Mouse (Mus musculus) brown adipose tissue, adult 24 weeks (tissue): Measurements from ENCODE around the gene Pidd1. TPM values are rescaled to one million over a fixed set of nuclear protein-coding genes. Genes with fewer than 3 reads are reported as not detected.
"Not testable (repeated sequence)": the region's sequence is repeated elsewhere in the genome, so short reads cannot be mapped to it uniquely, and the experiment has no call there.

Experiments used
- H3K27ac ChIP-seq: fragments of 200-500 bp; replicated peaks from 2 replicates; pipeline ENCODE4 v1.5.1; 2012; ENCODE audit warnings: low read depth, mild to moderate bottlenecking, low read length
- H3K4me1 ChIP-seq: fragments of 200-500 bp; 2 replicates; pipeline ENCODE4 v1.6.1; 2012; ENCODE audit warnings: low read length, mixed read lengths; ENCODE audit not compliant: control insufficient read depth, insufficient read depth, insufficient read length
- H3K4me3 ChIP-seq: fragments of 200-500 bp; 2 replicates; pipeline ENCODE4 v1.5.1; 2012; ENCODE audit warnings: low read depth, mild to moderate bottlenecking, low read length, moderate library complexity; ENCODE audit not compliant: insufficient read depth
- polyA plus RNA-seq: library from polyadenylated mRNA; stranded (reverse); fragments of >200 nt; gene quantifications from 2 replicates; pipeline ENCODE4 v1.2.4, GENCODE M21; 2012; ENCODE audit not compliant: missing spikeins, insufficient read depth, insufficient read length

The Pidd1 gene
- polyA plus RNA-seq, 1 experiment, result 0.75 TPM

DNA sequence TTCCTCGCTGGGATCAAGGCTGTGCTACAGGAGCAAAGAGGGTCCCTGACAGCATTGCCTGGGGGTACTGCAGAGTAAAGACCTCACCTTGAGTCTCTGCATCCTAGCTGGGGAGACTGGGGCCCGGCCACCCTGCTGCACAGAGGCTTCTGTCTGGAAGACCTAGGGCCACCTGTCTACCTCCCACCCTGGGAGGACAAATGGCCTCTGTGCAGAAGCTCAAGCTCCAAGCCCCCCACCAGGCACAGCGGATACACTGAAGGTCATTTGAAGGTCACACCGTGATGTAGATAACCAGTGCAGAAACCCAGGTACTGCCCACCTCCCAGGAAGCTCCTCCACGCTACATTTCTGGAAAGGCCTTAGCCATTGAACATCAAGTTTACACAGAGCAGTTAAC lies 15.1 kb downstream of the Pidd1 start:
- Histone ChIP-seq H3K4me3 (no peak overlapping the region), H3K27ac (no peak overlapping the region), H3K4me1 (peaks cover 8% of the 10 kb centered on the region; the same call in 1 of the 2 replicates)

DNA sequence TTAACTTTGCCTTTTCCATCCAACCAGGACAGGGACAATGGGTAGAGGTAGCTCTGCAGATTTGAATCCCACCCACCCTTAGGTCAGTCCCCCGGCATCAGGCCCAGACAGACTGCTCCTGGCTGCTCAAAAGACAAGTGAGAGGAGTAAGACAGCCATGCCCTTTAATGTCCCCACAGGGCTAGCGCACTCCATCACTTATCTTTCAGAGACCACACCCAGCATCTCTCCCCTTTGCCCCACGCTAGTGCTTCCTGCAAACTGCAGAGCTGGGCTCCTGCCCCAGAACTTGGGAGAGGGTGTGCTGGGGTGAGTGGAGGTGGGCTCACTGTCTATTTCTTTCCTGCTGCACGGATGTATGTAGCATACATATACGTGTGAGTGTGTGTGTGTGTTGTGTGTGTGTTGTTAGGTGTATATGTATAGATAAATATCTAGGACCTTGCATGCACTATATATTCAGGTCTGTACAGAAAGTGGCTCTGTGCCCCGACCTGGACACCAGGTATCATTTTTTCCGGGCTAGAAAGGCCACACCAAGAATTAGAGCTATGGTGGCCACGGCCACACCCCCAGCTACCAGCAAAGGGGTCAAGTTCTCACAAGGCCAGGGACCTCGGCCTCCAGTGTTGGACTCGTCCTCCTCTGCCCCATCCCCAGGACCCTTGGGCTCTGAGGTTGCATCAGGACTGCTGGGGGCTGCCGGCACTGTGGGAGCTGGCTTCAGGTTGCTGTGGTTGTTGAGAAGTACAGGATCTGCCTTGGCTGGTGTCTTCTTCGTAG lies 16.7 kb downstream of the Pidd1 start:
- H3K4me3 ChIP-seq, result no peak overlapping the region

DNA sequence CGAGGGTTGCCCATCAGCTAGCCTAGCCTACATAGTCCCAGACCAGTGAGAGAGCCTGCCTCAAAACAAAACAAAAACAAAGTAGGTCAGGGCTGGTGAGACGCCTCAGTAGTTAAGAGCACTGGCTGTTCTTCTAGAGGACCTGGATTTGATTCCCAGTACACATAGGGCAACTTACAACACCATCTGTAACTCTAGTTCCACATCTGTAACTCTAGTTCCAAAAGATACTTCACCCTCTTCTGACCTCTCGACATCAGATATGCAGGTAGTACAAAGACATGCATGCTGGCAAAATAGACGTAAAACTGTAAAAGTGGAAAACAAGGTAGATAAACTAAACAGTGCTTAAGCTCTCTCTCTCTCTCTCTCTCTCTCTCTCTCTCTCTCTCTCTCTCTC lies 20.0 kb downstream of the Pidd1 start:
- Histone ChIP-seq H3K4me3 (no peak overlapping the region), H3K4me1 (0 out of 2 replicates have a peak, but pooled peaks cover 1% of the 10 kb centered on the region), H3K27ac (no peak overlapping the region)

More for the DNA sequence above, 16.7 kb downstream of the Pidd1 start:
- Histone ChIP-seq H3K27ac (no peak overlapping the region), H3K4me1 (peaks cover 8% of the 10 kb centered on the region; the same call in 1 of the 2 replicates)

DNA sequence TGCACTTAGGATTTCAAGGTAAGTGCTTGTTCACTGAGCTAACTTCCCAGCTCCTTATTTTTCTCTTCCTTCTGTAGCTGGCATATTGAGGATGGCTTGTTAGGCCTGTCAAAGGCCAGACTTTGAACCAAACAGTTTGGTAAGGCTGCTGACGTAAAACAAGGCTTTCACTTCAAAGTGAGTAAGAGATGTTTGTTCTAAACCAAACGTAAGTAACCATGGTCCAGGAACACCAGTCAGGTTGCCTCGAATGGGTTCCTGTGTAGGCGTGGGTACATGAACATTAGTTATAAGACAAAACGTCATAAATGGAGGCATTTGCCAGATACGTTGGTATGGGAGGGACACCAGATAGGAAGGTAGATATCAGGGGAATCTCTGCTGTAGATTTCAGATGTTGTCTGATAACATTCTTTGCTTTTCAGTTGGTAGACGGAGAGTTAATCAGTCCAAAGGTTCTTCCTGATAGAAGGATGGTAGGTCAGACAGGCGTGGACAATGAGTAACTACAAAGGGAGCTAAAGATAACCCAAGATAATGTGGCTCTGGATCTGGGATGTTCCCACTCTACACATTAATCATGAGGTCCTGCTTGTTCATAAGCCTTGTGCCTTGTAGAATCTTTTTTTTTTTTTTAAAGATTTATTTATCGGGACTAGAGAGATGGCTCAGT lies 23.7 kb downstream of the Pidd1 start:
- no peak overlapping the region for H3K4me3 ChIP-seq
- no peaks in the 10 kb centered on the region for H3K4me1 ChIP-seq
- H3K27ac ChIP-seq, result no peak overlapping the region

DNA sequence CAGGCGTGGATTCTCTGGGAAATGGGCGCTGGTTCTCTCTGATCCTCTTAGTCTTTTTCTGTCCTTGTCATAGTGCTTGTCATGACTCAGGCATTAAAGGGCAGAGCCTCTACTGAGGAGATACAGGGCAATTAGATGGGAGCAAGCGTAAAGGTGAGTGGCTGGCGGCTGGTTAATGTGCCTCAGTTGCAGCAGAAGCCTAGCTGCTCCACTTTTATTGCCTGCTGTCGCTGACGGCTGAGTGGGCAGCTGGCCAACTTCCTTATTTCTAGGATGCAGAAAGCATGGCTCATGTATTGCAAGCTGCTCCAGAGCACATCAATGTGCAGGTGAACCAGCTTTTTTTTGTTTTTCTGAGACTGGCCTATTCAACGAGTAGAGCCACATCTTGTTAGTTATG lies 24.9 kb downstream of the Pidd1 start:
- no peak overlapping the region for H3K27ac ChIP-seq
- H3K4me3 ChIP-seq, result no peak overlapping the region
- H3K4me1 ChIP-seq, result no peaks in the 10 kb centered on the region

DNA sequence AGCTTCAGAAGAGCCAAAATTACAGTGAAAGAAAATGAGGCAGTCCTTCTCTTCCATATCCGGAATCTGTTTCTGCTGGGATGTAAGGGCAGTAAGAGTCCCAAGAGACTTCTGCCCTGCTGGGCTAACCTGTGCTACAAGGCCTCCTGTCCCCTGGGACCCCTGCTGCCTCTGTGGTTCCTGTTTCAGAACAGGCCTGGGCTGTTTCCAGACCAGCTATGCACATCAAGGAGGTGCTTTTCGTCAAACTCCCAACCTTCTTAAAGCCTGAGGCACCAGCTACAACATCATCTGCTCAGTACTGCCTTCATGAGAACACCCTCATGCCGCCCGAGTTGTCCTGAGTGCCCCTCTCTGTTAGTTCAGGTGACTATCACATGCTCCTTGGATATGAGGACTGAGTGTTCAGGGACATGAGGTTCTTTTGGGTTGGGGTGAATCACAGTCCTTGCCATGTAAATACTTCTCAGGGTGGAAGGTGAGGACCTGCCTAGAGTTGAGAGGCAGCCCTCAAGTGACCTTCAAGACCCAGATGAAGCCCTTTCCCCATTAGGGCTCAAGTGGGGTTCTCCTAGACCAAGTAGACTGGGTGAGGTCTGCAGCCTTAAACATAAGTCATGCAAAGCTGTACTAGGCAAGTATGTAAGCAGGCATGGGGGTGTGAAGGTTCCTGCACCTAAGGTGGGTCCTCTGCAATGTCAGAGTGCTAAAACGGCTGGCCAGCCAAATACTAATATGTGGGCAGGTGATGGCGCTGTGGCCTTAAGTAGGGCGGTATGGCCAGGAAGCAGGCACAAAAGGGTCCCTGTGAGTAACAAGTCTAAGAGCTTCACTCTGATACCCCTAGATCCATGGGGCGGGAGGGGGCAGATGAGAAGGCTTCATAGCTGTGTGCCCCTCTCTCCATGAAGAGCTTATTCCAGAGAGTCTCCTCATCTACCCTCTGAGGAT lies 25.8 kb downstream of the Pidd1 start:
- Histone ChIP-seq H3K27ac (no peak overlapping the region), H3K4me3 (no peak overlapping the region), H3K4me1 (no peaks in the 10 kb centered on the region)

DNA sequence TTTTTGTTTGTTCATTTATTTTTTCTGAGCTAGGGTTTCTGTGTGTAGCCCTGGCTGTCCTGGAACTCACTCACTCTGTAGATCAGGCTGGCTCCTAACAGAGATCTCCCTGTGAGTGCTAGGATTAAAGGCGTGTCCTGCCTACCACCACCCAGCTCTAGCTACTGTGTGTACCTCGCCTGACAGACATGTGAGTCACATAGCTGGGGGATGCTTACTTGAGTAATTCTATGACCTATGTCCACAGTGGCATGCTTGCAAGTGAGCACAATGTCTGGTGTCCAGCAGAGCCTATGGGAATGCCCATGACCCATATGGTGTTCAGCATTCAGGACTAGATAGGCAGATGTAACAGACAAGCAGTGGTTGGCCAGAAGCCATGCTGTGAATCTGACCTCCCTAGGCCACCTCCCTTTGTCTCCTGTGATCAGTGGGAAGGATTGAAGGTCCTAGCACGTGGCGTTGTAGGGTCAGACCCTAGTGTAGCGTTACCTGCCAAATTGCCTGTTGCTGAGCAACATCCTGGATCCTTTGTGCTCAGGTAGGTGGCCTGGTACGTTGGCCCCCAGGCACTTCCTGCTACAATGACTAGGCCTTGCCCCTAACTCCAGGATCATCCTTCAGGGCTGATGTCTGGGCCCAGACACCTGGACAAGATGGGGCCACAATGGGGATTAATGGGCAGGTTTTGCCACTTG lies 27.5 kb downstream of the Pidd1 start:
- H3K4me1 ChIP-seq, result no peaks in the 10 kb centered on the region
- no peak overlapping the region for H3K4me3 ChIP-seq
- no peak overlapping the region for H3K27ac ChIP-seq

DNA sequence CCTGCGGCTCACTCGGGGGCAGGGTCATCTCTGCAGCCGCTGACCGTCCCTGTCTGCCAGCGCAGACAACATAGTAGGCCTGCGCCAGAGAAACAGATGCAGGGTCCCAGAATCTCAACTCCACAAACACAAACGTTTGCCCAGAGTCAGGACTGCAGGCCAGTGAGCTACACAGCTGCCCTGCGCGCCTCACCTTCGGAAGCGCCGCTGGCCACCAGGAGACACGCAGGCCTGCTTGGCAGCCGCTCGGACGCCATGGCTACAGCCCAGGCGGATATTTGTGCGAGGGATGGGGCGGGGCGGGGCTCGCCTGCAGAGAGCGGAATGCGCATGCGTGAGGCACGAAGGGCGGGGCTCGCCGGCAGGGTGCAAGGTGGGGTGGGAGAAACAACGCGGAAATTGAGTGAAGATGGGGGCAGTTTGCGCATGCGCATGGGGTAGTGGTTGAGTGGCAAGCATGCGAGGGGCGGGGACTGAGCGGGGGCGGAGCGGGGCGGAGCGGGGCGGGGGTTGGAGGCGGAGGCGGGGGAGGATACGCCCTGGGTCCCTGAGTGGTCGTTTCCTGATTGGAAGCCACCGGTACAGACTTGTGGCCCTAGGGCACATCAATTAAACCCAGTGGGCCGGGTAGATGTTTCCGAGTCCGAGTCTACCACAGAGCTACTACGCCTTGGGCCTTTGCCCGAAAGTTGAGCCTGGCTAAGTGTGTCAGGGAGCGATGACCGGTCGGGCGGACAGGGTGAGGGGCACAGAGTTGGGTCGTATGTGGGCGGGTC lies 29.8 kb downstream of the Pidd1 start, which contains the start of gene Gatd1:
TSS of gene Gatd1 (minus strand) at position 328 of the 776 bp plus-strand sequence.
- H3K27ac ChIP-seq, result peak within 1 kb of the TSS; percentile 83
- H3K4me1 ChIP-seq, result no peaks in the 10 kb centered on the region
- H3K4me3 ChIP-seq, result peak within 1 kb of the TSS; percentile 82

DNA sequence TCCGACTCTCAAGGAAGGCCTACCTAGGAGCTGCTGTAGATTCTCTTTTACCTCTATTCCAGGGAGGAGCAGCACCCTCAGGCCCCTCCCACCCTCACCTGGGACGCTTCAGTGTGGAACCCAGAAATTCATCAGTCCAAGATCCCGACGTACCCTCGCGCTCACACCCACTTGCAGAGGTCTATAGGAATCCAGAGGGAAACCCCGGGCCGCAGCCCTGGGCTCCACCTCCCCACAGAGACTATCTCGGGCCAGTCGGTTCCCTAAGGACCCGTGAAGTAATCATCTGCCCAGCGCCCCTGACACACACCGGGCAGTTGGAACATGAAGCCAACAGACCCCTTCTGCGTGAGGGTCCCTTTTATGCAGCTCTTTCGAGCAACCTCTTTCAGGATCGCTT lies 30.5 kb downstream of the Pidd1 start:
- Histone ChIP-seq H3K4me1 (no peaks in the 10 kb centered on the region), H3K4me3 (peak overlapping the region; percentile 82), H3K27ac (peak overlapping the region; percentile 60)

DNA sequence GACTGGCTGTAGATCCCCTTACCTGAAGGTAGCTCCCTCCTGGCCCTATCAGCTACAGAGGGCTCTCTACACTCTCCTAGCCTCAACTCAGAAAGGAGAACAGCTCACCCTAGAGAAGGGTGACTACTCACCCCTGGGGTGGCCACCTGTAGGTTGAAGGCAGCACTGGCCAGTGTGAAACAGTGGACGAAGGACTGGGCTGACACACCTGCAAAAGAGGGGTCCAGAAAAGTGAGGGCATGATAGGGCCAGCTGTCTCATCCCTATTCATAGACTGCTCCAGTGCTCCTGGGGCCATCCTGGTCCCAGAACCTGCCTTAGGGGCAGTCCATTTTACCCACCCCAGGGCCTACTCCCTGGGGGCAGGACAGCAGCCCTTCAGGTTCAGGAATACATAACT lies 32.2 kb downstream of the Pidd1 start:
- Histone ChIP-seq H3K4me3 (no peak overlapping the region), H3K27ac (no peak overlapping the region), H3K4me1 (no peaks in the 10 kb centered on the region)

DNA sequence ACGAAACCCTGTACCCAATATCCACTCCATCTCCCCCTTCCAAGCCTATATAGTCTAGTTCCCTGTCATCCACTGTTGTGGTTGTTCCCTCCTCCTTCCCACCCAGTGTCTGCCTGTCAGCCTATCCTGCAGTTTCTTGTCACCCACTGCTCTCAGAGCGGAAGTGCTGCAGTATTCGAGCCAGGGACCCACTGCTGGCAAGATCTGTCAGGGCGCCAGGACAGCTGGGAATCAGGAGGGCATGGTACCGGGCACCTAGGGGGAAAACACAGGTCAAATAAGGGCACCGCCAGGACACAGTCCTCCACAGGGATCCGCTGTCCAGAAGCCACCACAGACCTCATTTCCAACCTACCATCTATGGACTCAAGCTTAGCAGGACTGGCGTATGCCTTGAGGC lies 33.2 kb downstream of the Pidd1 start:
- H3K4me1 ChIP-seq, result no peaks in the 10 kb centered on the region
- no peak overlapping the region for H3K4me3 ChIP-seq
- no peak overlapping the region for H3K27ac ChIP-seq

DNA sequence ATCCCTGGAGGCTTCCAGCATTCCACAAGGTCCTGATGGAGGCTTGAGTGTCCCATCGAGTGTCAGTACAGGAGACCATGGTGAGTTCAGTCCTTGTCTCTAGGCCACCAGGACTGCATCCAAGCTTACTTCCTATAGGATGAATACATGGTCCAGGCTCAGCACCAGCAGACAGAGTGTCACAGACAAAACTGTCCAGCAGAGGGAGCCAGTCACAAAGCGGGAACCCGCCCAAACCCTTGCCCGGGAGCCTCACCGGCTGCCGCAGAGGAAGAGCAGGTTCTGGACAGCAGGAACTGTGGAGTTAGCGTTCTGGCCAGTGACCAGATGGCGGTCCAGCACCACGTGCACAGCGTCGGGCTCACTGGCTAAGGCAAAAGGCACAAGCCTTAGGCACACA lies 35.0 kb downstream of the Pidd1 start:
- H3K4me3 ChIP-seq, result no peak overlapping the region
- H3K4me1 ChIP-seq, result no peaks in the 10 kb centered on the region
- no peak overlapping the region for H3K27ac ChIP-seq

DNA sequence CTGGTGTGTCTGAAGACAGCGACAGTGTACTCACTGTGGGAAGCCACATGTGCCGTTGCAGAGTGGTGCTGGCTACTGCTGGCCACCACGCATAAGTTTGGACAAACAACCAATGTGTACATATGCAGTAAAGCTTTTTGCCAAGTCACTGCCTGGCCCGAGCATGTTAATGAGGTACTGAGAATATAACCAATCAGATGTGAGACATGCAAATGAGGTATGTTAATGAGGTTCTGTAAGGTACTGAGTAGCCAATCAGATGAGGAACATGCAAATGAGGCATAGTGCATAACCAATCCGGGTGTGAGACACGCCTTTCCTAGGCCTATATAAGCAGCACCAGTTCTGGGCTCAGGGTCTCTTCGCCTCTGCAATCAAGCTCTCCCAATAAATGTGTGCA lies 36.2 kb downstream of the Pidd1 start:
- H3K4me3 ChIP-seq, H3K4me1 ChIP-seq, H3K27ac ChIP-seq: not testable (repeated sequence)

DNA sequence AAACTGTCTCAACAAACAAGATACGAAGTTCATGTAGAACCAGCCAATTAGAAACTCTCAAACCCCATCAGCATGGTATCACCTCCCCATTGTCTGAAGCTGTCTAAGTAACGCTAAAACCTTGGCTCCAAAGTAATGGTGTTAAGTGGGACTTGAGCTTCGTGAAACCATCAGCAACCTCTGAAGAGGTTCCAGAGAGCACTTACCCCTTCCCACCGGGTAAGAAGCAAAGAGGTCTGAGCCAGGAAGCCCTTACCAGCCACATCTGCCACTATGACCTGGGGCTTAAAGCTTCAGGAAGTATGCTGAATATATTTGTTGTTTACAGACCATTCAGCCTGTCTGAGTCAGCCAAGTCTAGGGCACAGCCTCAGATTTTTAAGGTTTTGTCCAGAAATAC lies 38.4 kb downstream of the Pidd1 start:
- H3K4me3 ChIP-seq, result no peak overlapping the region
- no peak overlapping the region for H3K27ac ChIP-seq
- H3K4me1 ChIP-seq, result no peaks in the 10 kb centered on the region
